Mouse (Mus musculus) urinary bladder, postnatal 36 days (tissue): ENCODE data around the gene Gm20695.

Experiments used
- DNase-seq, 2 experiments: peaks; one replicate each; pipeline ENCODE4 v3.0.0; 2022; ENCODE audit warnings: low spot score in 2 of 2, mixed read lengths in 1 of 2

Gene Gm20695

GRCm38 (mm10) chr16:3895173-3895792 is 10.8 kb downstream of the Gm20695 start:
- DNase-seq: peak; percentile 14 to 52

GRCm38 (mm10) chr16:3896046-3896445 is 11.6 kb downstream of the Gm20695 start:
- no peak for DNase-seq

- DNase-seq: no peak
Measured at GRCm38 (mm10) chr16:3896553-3896952, 12.1 kb downstream of the Gm20695 start.

GRCm38 (mm10) chr16:3907471-3907870 is 23.0 kb downstream of the Gm20695 start:
- no peak for DNase-seq

- peak; percentile 89 to 92 for DNase-seq
Measured at GRCm38 (mm10) chr16:3908537-3909111, 24.2 kb downstream of the Gm20695 start, which contains the start of the genes 1700037C18Rik and Cluap1. Gene 1700037C18Rik, minus strand, starts transcription at chr16:3908689. Gene Cluap1, plus strand, starts transcription at chr16:3908801.

GRCm38 (mm10) chr16:3909118-3909517 is 24.7 kb downstream of the Gm20695 start:
- DNase-seq: no peak

- DNase-seq: no peak
Measured at GRCm38 (mm10) chr16:3920756-3921155, 36.3 kb downstream of the Gm20695 start.

GRCm38 (mm10) chr16:3923515-3923914 is 39.1 kb downstream of the Gm20695 start:
- no peak for DNase-seq

- DNase-seq: no peak
Measured at GRCm38 (mm10) chr16:3923966-3924365, 39.5 kb downstream of the Gm20695 start.

GRCm38 (mm10) chr16:3928582-3928981 is 44.1 kb downstream of the Gm20695 start:
- DNase-seq: no peak

- DNase-seq: no peak
Measured at GRCm38 (mm10) chr16:3929151-3929550, 44.7 kb downstream of the Gm20695 start.

- no peak for DNase-seq
Measured at GRCm38 (mm10) chr16:3933536-3933935, 49.1 kb downstream of the Gm20695 start.

GRCm38 (mm10) chr16:3934091-3934490 is 49.6 kb downstream of the Gm20695 start:
- no peak for DNase-seq

- no peak for DNase-seq
Measured at GRCm38 (mm10) chr16:3934701-3935100, 50.3 kb downstream of the Gm20695 start.

- no peak for DNase-seq
Measured at GRCm38 (mm10) chr16:3951141-3951540, 66.7 kb downstream of the Gm20695 start.

GRCm38 (mm10) chr16:3956369-3956768 is 71.9 kb downstream of the Gm20695 start:
- peak in 1 of 2 experiments; percentile 67 for DNase-seq

GRCm38 (mm10) chr16:3959261-3959660 is 74.8 kb downstream of the Gm20695 start:
- no peak for DNase-seq

- no peak for DNase-seq
Measured at GRCm38 (mm10) chr16:3964990-3965389, 80.5 kb downstream of the Gm20695 start.

GRCm38 (mm10) chr16:3965534-3965933 is 81.1 kb downstream of the Gm20695 start:
- DNase-seq: no peak
